Mouse (Mus musculus): Measurements from ENCODE around the gene Atp2c1.
A peak's percentile ranks its signal among the peaks of the same experiment; 100 is the strongest.

The Atp2c1 gene

DNA sequence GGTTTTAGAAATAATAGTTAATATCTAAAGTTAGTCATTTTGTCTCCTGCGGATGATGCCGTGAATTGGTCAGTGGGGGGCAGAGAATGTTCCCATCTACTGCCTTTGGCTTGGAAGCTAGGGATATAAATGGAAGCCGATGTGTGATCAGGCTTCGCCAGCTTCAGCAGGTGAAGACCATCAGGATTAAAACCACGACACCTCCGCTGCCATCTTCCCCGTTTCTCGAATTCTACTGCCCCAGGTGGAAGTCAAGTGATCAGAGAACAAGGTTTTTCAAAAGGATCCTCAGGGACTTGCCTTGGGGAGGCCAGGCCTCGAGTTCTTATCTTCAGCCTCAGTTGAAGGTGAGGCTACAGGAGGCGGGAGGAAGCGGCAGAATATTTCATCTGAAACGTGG, at the start of gene Atp2c1:
Gene Atp2c1 (minus strand): TSS at position 101 of the 400 bp plus-strand sequence.
- no peak for DNase-seq (ENCODE audit: extremely low read depth, low read depth)

DNA sequence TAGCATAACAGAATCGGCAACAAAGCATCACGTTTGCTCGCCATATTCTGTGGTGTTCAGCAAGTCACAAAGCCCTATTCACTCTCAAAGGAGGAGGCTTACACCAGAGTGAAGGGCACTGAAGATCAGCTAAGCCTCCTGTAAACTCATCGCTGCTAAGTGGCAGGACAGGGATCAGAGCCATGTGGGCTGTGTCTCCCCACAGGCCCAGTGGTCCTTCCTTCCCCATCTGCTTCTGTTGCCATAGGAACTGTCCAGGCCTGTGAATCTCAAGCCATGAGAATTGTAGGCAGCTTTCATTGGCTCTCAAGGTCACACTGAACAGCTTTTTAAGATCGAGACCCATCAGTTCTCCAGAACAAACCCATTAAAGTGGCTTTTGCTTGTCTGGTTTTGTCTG, 30.3 kb upstream of the Atp2c1 start:
- DNase-seq (ENCODE audit: extremely low read depth, low read depth) = no peak

GRCm38 (mm10) chr9:105556141-105556735, 29.1 kb upstream of the Atp2c1 start:
- DNase-seq (ENCODE audit: extremely low read depth, low read depth) = no peak

GRCm38 (mm10) chr9:105554439-105554807, 27.3 kb upstream of the Atp2c1 start:
- DNase-seq (ENCODE audit: extremely low read depth, low read depth) = no peak

DNA sequence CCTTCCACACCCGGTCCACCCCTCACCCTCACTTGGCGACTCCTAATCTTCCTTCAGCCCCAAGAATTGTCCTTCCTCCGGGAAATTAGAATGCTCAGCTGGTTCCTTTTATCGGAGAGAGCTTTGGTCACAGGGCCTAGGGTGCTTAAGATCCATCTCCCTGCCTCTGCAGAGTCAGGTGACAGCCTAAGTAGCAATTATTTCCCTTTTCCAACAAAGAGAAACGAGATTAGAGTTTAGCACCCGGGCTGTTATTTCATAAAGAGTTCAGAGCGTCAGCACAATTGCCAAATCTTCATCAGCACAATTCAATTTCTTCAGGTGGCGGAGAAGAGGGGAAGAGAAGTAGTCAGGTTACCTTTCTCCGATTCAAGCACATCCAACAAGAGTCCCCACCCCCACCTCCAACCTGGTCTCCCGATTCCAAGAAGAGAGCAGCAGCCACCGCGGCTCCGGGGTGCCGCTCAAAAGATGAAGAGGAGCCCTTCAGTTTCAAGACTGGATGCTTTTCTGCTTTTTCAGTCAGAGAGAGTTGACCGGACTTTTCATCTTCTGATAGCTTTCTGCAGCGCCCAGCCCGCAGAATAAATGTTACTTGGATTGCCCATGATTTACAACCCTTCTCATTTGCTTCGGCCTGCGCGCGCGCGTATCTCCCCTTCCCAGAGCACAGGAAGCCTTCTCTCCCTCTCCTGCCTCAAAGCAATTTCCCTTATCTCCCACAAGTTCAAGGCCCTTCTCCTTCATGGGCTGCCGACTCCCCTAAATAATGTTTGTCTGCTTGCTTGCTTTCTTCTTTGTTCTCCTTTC, 26.7 kb upstream of the Atp2c1 start:
- DNase-seq (ENCODE audit: extremely low read depth, low read depth) = no peak

GRCm38 (mm10) chr9:105551407-105551806, 24.3 kb upstream of the Atp2c1 start:
- no peak for DNase-seq (ENCODE audit: extremely low read depth, low read depth)

DNA sequence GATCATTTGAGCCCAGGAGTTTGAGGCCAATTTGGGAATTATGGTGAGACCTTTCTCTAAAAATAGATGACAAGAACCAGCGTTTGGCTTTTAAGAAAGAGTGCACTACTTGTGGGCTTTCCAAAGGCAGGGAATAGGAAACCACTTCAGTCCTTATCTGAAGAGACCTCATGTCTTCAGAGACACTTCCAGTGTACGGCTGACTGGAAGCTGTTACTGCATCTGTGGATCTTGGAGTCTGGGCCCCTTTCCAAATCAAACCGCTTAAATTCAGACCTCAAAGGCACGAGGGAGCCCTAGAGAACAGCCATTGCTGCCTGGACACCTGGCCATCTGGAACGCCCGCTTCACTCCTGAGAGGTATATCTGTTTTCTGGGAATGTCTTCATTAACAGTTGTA, 22.0 kb upstream of the Atp2c1 start:
- no peak for DNase-seq (ENCODE audit: extremely low read depth, low read depth)

DNA sequence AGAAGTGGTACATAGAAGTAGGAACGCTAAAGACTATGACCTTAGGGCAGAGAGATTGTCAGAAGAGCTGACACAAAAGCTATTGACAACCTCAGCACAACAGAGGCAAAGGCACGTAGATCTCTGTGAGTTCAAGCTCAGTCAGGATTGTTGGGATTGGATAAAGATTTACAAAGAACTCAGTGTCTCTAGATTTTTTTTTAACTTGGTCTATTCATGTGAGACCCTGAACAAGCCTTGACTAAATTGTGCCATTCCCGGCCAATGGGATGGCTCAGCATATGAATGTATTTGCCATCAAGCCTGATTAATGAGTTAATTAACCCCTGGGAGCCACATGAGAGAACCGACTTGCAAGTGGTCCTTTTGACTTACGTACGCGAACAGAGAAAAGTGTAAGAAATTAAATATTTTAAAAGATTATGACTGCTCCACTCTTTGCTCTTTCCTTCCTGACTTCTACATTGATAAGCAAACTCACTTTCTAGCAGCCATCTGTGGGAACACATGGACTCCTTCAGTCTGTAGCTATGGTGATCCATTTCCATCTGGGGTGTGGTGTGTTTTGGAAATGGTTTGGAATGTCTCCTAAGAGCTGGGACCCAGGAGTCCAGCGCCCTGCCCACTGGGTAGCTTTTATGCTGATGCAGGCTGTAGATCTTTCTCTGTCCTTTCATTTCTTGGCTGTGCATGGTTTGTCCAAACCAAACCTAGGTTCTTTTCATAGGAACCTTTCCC, 17.1 kb upstream of the Atp2c1 start:
- DNase-seq (ENCODE audit: extremely low read depth, low read depth) = no peak

DNA sequence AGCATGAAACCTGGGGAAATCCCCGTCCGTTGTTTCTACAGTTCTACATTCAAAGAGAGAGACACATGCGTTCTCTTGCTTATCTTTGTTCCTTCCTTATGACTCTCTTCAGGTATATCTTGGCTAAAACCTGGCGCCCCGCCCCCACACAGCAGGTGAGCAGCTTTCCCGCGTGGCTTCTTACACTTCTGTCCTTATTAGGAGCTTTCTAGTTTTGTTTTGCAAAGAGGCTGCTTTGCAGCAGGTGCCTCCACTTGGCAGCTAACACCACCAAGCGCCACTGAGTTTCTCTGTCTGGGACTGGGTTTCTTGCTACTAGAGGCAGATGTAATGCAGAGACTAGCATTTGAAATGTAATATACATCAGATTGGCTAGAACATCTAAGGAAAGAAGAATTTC, 10.4 kb upstream of the Atp2c1 start:
- no peak for DNase-seq (ENCODE audit: extremely low read depth, low read depth)

DNA sequence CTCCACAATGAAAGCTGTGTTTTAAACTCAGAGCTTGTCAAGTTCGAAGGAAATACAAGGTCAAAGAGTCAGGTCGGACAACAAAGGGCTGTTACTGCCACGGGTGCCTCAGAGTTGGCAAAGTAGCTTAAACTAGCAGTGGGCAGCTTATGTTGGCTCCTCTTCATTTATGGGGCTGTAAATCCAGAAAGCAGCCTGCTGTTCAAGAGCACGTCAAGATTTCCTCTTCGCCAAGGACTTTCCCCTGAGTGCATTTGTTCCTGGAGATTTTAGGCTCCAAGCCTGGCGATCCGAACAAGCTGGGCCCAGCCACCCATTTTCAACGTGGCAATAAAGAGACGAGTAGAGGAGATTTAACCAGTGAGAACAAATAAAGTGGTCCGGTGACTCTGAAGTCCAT, 9.8 kb upstream of the Atp2c1 start:
- DNase-seq (ENCODE audit: extremely low read depth, low read depth) = no peak

- no peak for DNase-seq (ENCODE audit: extremely low read depth, low read depth)
Measured at GRCm38 (mm10) chr9:105525355-105525754, 1.8 kb downstream of the Atp2c1 start.

GRCm38 (mm10) chr9:105523038-105523437, 4.1 kb downstream of the Atp2c1 start:
- no peak for DNase-seq (ENCODE audit: extremely low read depth, low read depth)

GRCm38 (mm10) chr9:105522063-105522462, 5.1 kb downstream of the Atp2c1 start:
- peak; percentile 88 for DNase-seq (ENCODE audit: extremely low read depth, low read depth)

GRCm38 (mm10) chr9:105520776-105521552, 6.2 kb downstream of the Atp2c1 start:
- peak; percentile 76 for DNase-seq (ENCODE audit: extremely low read depth, low read depth)

DNA sequence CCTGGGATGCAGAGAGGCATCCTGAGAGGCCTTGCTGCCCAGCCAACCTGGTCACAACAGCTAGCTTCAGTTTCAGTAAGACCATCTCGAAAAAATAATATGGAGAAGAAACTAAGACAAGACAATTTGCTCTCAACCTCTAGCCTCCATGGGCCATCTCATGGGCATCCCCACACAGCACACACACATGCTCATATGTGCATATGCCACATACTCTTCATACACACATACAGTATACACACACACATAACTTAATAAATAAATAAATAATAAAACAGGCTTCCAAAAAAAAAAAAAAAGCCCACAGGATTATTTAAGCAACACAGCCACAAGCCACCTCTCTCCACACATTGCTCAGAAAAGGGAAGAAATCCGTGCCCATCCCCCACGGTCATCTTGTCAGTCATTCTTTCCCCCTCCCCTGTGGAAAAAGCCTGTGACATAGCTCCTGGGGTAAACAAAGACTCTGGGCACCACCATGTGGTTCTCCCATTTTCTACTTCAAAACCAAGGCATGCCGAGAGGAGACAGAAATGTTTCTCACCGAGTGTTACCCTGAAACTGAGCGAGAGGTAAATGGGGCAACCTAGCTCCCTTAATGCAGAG, 7.7 kb downstream of the Atp2c1 start:
- DNase-seq (ENCODE audit: extremely low read depth, low read depth) = no peak

DNA sequence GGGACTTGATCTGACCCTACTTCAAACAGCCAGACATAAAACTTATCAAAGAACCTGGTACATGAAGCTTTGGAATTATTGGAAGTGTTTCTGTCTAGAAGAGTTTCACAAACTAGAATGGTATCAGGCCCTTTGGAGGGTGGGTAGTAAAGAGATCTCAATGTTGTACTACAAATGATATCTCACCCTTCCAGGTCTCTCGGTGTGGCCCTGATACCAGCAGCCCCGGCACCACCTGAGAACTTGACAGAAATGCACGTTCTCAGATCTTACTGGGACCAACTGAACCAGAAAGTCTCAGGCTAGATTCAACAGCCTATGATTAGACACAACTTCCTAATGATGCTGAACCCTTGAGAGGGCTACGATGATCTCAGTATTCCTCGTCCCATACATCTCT, 23.4 kb downstream of the Atp2c1 start:
- DNase-seq (ENCODE audit: extremely low read depth, low read depth) = no peak

DNA sequence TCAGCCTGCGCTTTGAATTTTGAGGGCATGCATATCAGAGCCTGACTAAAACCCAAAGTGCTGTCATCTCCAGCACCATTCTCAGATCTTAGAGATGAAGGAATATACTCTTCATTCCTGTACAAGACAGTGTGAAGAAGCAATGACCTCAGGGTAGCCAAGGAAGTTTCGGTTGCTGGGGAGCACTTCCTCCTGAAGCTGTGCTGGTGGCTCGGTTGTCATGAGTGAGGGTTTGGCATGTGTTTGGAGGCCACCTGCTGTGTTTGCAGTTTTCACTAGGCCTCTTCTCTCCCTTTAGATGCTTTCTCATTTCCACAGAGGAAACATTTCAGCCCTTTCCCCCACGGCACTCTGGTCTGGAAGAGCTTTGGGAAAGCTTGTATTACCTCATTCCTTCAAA, 24.7 kb downstream of the Atp2c1 start:
- no peak for DNase-seq (ENCODE audit: extremely low read depth, low read depth)

GRCm38 (mm10) chr9:105495316-105496174, 31.6 kb downstream of the Atp2c1 start:
- DNase-seq (ENCODE audit: extremely low read depth, low read depth) = peak; percentile 62

GRCm38 (mm10) chr9:105494553-105495315, 32.4 kb downstream of the Atp2c1 start:
- peak; percentile 52 for DNase-seq (ENCODE audit: extremely low read depth, low read depth)

All from MEL-GATA-1-ER (cell line).